13 mouse cellular contexts compared by ENCODE assay signal in the genomic region with DNA sequence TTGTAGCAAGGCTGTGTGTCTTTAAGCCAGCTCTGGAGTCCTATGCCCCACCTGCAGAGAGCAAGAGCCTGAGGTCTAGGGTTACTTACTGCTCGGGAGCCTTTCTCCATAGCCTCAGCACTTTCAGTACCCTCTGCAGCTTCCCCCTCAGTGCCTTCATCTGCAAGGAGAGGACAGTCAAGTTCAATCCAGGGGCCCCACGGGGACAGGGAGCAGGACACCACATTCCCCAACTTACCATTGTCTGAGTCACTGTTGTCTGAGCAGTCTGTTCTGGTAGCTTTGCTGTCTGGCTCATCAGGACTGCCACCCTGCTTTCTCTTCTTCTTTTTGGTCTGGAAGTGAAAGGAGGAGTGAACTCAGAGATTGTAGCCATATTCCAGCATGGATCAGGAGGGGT.
"Had no signal": no experiment of that assay in that cellular context is flagged by ENCODE, and none has a peak within 500 bp of the region (broad histone marks: within the 10 kb centered on the region; RNA-seq: fewer than 3 reads in every experiment).

No protein-coding gene starts in this region.

- DNase-seq: kidney, adult 2 months; kidney, postnatal 14 days; lung, postnatal 14 days; thymus, adult 2 months; thymus, postnatal 36 days had no signal

- H3K27ac ChIP-seq: kidney, embryonic 15.5 days; left cerebral cortex, adult 2 months; limb, embryonic 10.5 days; liver, embryonic 12.5 days; lung, embryonic 15.5 days; midbrain, embryonic 15.5 days; neural tube, embryonic 12.5 days had no signal

- H3K4me1 ChIP-seq: kidney, embryonic 15.5 days; limb, embryonic 10.5 days; lung, embryonic 15.5 days; midbrain, embryonic 15.5 days; neural tube, embryonic 12.5 days had no signal

- H3K4me3 ChIP-seq: kidney, embryonic 15.5 days; left cerebral cortex, adult 2 months; limb, embryonic 10.5 days; liver, embryonic 12.5 days; lung, embryonic 15.5 days; megakaryocyte, embryonic 14.5 days; midbrain, embryonic 15.5 days; neural tube, embryonic 12.5 days had no signal
